Mouse (Mus musculus): ENCODE measurements around the gene Cep131. TPM values are rescaled to one million over a fixed set of nuclear protein-coding genes. Genes with fewer than 3 reads are reported as not detected.

The Cep131 gene
- total and polyA plus RNA-seq, 2 experiments: 1.9 to 2.3 TPM

- no peak overlapping the region for H3K9ac ChIP-seq (ENCODE audit: low read depth, low read length)
- no peaks in the 10 kb centered on the region for H3K27me3 ChIP-seq (ENCODE audit: control insufficient read depth, insufficient read depth, low read length)
- no peaks in the 10 kb centered on the region; the same call in 1 of the 2 replicates for H3K36me3 ChIP-seq (ENCODE audit: control insufficient read depth, insufficient read depth, low read length)
- no peak overlapping the region for H3K4me3 ChIP-seq (ENCODE audit: insufficient read depth, low read depth, low read length)
- 80% methylated on average over 2 of the region's 2 CpGs for WGBS
- no peaks in the 10 kb centered on the region for H3K4me1 ChIP-seq (ENCODE audit: control insufficient read depth, insufficient read depth, low read length)
- no peak for DNase-seq (ENCODE audit: extremely low read depth, low read depth, low spot score)
- no peak overlapping the region for H3K27ac ChIP-seq (replicated peaks; ENCODE audit: insufficient read depth, low read depth, low read length)
- no peak for TF ChIP-seq POLR2A (IDR thresholded peaks at IDR 0.05; ENCODE audit: extremely low read depth, insufficient read depth, low read length)
- H3K79me2 ChIP-seq (ENCODE audit: control insufficient read depth, insufficient read depth, low read length): no peaks in the 10 kb centered on the region
Measured at GRCm38 (mm10) chr11:120107026-120107425, 20.4 kb upstream of the Cep131 start.

DNA sequence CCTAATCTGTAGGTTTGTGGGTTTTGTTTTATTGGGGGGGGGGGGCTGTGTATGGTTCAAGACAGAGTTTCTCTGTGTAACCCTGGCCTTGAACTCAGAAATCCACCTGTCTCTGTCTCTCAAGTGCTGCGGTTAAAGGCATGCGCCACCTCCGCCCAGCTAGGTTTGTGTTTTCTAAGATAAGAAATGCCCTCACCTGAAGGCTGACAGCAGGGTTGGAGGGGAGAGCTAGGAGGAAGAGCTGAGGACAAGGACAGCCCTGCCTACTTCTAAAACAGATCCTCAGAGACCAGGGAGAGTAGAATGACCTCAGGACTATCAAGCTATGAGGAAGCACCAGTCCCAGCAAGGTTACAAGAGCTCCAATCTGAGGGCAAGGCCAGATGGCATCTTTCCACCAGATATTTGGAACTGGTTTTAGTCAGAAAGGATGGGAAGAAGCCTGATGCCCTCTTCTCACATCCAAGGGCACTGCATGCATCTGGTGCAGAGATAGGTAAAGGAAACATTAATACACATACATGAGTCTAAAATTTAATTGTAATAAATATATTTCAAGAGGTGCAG lies 16.9 kb upstream of the Cep131 start:
- H3K9ac ChIP-seq (ENCODE audit: low read depth, low read length): no peak overlapping the region
- no peak for TF ChIP-seq CTCF (IDR thresholded peaks at IDR 0.05; ENCODE audit: low read depth, low read length)
- no peak for TF ChIP-seq POLR2A (IDR thresholded peaks at IDR 0.05; ENCODE audit: extremely low read depth, insufficient read depth, low read length)
- H3K4me3 ChIP-seq (ENCODE audit: insufficient read depth, low read depth, low read length): no peak overlapping the region
- no peaks in the 10 kb centered on the region for H3K79me2 ChIP-seq (ENCODE audit: control insufficient read depth, insufficient read depth, low read length)
- WGBS: 86% methylated on average over 3 of the region's 3 CpGs
- no peak overlapping the region for H3K27ac ChIP-seq (replicated peaks; ENCODE audit: insufficient read depth, low read depth, low read length)
- DNase-seq (ENCODE audit: extremely low read depth, low read depth, low spot score): no peak
- no peaks in the 10 kb centered on the region for H3K36me3 ChIP-seq (ENCODE audit: control insufficient read depth, insufficient read depth, low read length)
- H3K4me1 ChIP-seq (ENCODE audit: control insufficient read depth, insufficient read depth, low read length): peaks cover 5% of the 10 kb centered on the region
- H3K27me3 ChIP-seq (ENCODE audit: control insufficient read depth, insufficient read depth, low read length): no peaks in the 10 kb centered on the region

GRCm38 (mm10) chr11:120101036-120101435 lies 14.4 kb upstream of the Cep131 start:
- WGBS: 5% methylated on average over 3 of the region's 3 CpGs
- Histone ChIP-seq H3K4me3 (ENCODE audit: insufficient read depth, low read depth, low read length) (no peak overlapping the region), H3K36me3 (ENCODE audit: control insufficient read depth, insufficient read depth, low read length) (no peaks in the 10 kb centered on the region), H3K79me2 (ENCODE audit: control insufficient read depth, insufficient read depth, low read length) (peaks cover 3% of the 10 kb centered on the region; the same call in 1 of the 2 replicates), H3K27me3 (ENCODE audit: control insufficient read depth, insufficient read depth, low read length) (no peaks in the 10 kb centered on the region), H3K4me1 (ENCODE audit: control insufficient read depth, insufficient read depth, low read length) (peaks cover 11% of the 10 kb centered on the region), H3K27ac (replicated peaks; ENCODE audit: insufficient read depth, low read depth, low read length) (no peak overlapping the region), H3K9ac (ENCODE audit: low read depth, low read length) (no peak overlapping the region)
- TF ChIP-seq POLR2A (IDR thresholded peaks at IDR 0.05; ENCODE audit: extremely low read depth, insufficient read depth, low read length) (no peak), CTCF (IDR thresholded peaks at IDR 0.05; ENCODE audit: low read depth, low read length) (peak; percentile 64)
- peak; percentile 59 for DNase-seq (ENCODE audit: extremely low read depth, low read depth, low spot score)

- H3K27me3 ChIP-seq (ENCODE audit: control insufficient read depth, insufficient read depth, low read length): no peaks in the 10 kb centered on the region
- peak; percentile 61 for TF ChIP-seq POLR2A (IDR thresholded peaks at IDR 0.05; ENCODE audit: extremely low read depth, insufficient read depth, low read length)
- no peak for TF ChIP-seq CTCF (IDR thresholded peaks at IDR 0.05; ENCODE audit: low read depth, low read length)
- H3K4me3 ChIP-seq (ENCODE audit: insufficient read depth, low read depth, low read length): peak within 1 kb of the TSS; percentile 84
- peaks cover 3% of the 10 kb centered on the region; the same call in 1 of the 2 replicates for H3K79me2 ChIP-seq (ENCODE audit: control insufficient read depth, insufficient read depth, low read length)
- H3K9ac ChIP-seq (ENCODE audit: low read depth, low read length): peak within 1 kb of the TSS; percentile 82
- H3K4me1 ChIP-seq (ENCODE audit: control insufficient read depth, insufficient read depth, low read length): peaks cover 11% of the 10 kb centered on the region
- H3K36me3 ChIP-seq (ENCODE audit: control insufficient read depth, insufficient read depth, low read length): no peaks in the 10 kb centered on the region
- peak within 1 kb of the TSS; percentile 76 for H3K27ac ChIP-seq (replicated peaks; ENCODE audit: insufficient read depth, low read depth, low read length)
- under 1% methylated on average over 77 of the region's 77 CpGs for WGBS
- DNase-seq (ENCODE audit: extremely low read depth, low read depth, low spot score): peak; percentile 95
Measured at GRCm38 (mm10) chr11:120098588-120099511, 12.2 kb upstream of the Cep131 start, which contains the start of the genes Tepsin and Ndufaf8. TSS of gene Tepsin (minus strand) at chr11:120098731. TSS of gene Ndufaf8 (plus strand) at chr11:120098928.

DNA sequence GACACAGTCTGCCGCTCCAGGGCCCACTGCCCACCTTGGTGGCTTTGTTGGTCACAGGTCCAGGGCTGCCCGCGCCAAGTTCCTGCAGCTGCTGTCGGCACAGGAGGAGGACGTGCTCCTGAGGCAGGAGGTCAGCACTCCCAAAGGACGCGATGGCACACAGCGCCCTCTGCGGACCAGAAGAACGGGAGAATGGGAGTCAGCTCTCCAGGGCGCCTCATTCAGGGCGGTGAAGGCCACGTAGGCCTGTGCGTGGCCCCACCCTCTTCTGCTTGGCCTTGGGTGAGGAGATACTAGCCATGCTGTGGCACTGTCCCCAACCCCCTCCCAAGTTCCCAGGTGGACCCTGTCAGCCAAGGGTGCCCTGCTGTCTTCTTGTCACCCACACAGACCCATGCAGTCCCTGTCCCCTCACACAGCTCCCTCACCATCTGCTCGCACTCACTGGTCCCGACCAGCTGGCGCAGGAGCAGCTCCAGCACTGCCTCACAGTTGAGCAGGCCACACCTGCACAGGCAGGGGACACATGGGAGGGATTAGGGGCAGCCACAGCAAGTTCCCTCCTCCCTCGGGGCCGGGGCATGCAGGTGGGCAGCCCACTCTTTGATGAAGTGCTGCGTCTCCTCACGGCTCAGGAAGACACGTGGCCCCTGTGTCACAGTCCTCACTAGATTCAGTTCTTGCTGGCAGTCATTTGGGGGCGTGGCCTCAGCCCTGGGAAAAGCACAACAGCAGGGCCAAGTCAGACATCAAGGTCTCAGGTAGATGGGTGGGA lies 6.4 kb upstream of the Cep131 start:
- no peak overlapping the region for H3K4me3 ChIP-seq (ENCODE audit: insufficient read depth, low read depth, low read length)
- WGBS: 89% methylated on average over 23 of the region's 23 CpGs

More for the DNA sequence above, 6.4 kb upstream of the Cep131 start:
- H3K79me2 ChIP-seq (ENCODE audit: control insufficient read depth, insufficient read depth, low read length): peaks cover 3% of the 10 kb centered on the region; the same call in 1 of the 2 replicates
- no peaks in the 10 kb centered on the region for H3K36me3 ChIP-seq (ENCODE audit: control insufficient read depth, insufficient read depth, low read length)
- H3K27me3 ChIP-seq (ENCODE audit: control insufficient read depth, insufficient read depth, low read length): no peaks in the 10 kb centered on the region
- peaks cover 6% of the 10 kb centered on the region for H3K4me1 ChIP-seq (ENCODE audit: control insufficient read depth, insufficient read depth, low read length)
- TF ChIP-seq CTCF (IDR thresholded peaks at IDR 0.05; ENCODE audit: low read depth, low read length) (no peak), POLR2A (IDR thresholded peaks at IDR 0.05; ENCODE audit: extremely low read depth, insufficient read depth, low read length) (no peak)
- H3K9ac ChIP-seq (ENCODE audit: low read depth, low read length): no peak overlapping the region
- no peak for DNase-seq (ENCODE audit: extremely low read depth, low read depth, low spot score)
- no peak overlapping the region for H3K27ac ChIP-seq (replicated peaks; ENCODE audit: insufficient read depth, low read depth, low read length)

Measured in liver, adult 2 months (tissue).